Mouse (Mus musculus): ENCODE results near the gene Mpped2. TPM values are rescaled to one million over a fixed set of nuclear protein-coding genes. Genes with fewer than 3 reads are reported as not detected.

The Mpped2 gene
- total and polyA plus RNA-seq, 2 experiments from 2014 or later: 9.4 to 28.3 TPM

DNA sequence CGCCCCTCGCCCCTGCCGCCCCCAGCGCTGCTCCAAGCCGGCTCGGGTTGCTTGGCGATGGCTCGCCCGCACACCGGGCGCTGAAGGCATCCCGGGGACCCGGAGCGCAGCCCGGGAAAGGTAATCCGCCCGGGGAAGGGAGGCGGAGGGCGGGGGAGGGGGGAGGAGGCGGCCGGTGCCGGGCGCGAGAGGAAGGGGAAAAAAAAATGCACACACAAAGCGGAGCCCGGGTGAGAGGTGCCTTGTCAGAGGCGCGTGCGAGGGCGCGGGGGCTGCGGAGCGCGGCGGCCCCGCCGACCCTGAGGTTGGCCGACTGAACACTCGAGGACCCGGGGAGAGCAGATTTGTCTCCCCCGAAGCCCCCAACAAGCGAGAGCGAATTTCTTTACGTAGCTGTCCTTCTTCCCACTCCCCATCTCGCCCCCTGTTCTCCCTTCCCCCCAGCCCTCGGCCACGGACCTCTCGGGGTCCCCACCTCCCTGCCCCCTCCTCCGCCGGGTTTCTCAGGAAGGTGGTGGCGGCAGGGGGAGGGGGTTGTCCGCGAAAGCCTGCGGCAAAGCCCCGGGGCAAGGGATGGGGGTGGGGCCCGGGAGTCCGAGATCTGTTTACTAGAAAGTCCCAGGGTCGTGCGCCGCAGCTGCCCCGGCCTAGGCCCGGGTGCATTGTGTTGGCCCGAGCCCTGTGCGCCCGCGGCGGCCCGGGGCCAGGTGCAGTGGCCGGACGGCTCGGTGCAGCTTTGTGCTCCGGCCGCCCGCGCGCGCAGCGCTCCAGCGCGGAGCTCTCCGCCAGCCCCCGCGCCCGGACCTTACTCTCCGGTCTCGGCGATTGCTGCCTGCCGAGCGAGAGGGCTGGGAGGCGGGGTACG is 865 bp downstream of the Mpped2 start:
- Histone ChIP-seq H3K4me3 (ENCODE audit: low read depth, low read length) (peak overlapping the region; percentile 78), H3K36me3 (replicated peaks; ENCODE audit: control insufficient read depth, insufficient read depth, low read length) (no peaks in the 10 kb centered on the region), H3K27ac (ENCODE audit: low read depth) (peak overlapping the region; percentile 80), H3K9me3 (replicated peaks; ENCODE audit: control insufficient read depth, low read length) (no peaks in the 10 kb centered on the region), H3K9ac (replicated peaks; ENCODE audit: low read depth, low read length) (peak overlapping the region; percentile 80), H3K4me2 (ENCODE audit: low read depth, low read length) (peak overlapping the region; percentile 94), H3K27me3 (ENCODE audit: control insufficient read depth, insufficient read depth, low read length) (peaks cover 11% of the 10 kb centered on the region), H3K4me1 (ENCODE audit: control insufficient read depth, insufficient read depth) (0 out of 2 replicates have a peak, but pooled peaks cover 3% of the 10 kb centered on the region)
- WGBS: under 1% methylated on average over 69 of the region's 91 CpGs
- TF ChIP-seq CTCF (IDR thresholded peaks at IDR 0.05; ENCODE audit: low read depth) (no peak), EP300 (IDR thresholded peaks at IDR 0.05; ENCODE audit: low read depth) (no peak)
- ATAC-seq (ENCODE audit: insufficient read depth, low read depth) (peak; percentile 65), DNase-seq (ENCODE audit: low spot score) (peak; percentile 44)

DNA sequence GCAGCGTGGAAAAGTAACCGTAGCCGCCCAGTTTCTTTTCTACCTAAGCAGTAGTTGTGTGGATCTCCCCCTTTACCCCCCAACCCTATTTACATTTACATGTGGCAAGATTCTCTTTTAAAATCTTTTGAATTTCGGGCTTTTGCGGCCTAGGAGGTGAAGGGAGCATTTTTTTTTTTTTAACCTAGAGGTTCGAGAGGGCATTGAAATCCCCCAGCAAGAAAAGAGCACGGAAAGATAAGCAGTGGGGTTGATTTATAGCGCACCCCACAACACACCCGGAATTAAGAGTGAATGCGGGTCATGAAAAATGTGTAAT is 1.5 kb downstream of the Mpped2 start:
- Histone ChIP-seq H3K9ac (replicated peaks; ENCODE audit: low read depth, low read length) (peak overlapping the region; percentile 80), H3K9me3 (replicated peaks; ENCODE audit: control insufficient read depth, low read length) (no peaks in the 10 kb centered on the region), H3K4me1 (ENCODE audit: control insufficient read depth, insufficient read depth) (0 out of 2 replicates have a peak, but pooled peaks cover 3% of the 10 kb centered on the region), H3K4me2 (ENCODE audit: low read depth, low read length) (peak overlapping the region; percentile 94), H3K36me3 (replicated peaks; ENCODE audit: control insufficient read depth, insufficient read depth, low read length) (no peaks in the 10 kb centered on the region), H3K27me3 (ENCODE audit: control insufficient read depth, insufficient read depth, low read length) (peaks cover 11% of the 10 kb centered on the region), H3K27ac (ENCODE audit: low read depth) (peak overlapping the region; percentile 80), H3K4me3 (ENCODE audit: low read depth, low read length) (peak overlapping the region; percentile 78)
- DNase-seq (ENCODE audit: low spot score): no peak
- no peak for TF ChIP-seq CTCF (IDR thresholded peaks at IDR 0.05; ENCODE audit: low read depth)
- no peak for TF ChIP-seq EP300 (IDR thresholded peaks at IDR 0.05; ENCODE audit: low read depth)
- no peak for ATAC-seq (ENCODE audit: insufficient read depth, low read depth)
- 1% methylated on average over 10 of the region's 10 CpGs for WGBS

DNA sequence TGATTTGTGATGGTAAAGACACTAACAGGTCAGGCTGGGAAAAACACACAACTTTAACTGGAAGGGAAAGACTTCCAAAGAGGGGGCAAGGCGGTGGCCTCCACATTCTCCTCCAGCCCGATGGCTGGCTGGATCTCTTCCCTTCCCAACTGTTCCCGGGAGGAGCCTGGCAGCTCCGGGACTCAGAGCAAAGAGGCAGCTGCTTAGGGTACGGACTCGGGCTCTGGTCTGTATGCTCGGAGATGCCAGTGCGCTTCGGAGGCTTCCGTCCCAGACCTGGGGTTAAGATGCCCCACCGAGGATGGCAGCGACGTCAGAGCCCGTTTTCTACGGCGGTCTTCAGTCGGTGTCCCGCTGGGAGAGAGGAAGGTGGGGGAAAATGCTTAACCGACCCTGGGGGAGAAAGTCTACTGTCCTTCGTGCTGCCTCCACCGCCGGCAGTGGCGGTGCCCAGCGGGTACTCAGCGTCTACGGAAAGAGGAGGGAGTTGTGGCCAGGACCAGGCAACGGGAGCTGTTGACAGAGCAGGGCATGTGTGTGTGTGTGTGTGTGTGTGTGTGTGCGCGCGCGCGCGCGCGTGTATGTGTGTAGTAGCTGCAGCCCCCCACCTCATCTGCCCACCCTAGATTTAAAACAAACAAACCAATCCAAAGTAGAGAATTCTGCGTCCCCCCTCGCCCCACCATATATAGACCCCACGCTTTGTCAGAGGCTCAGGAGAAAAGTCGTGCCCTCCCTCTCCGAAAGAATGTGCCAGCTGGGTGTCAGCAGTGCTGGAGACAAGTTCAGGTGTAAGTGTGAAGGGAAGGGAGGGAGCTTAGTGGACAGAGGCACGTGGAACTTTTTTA is 2.0 kb downstream of the Mpped2 start:
- H3K27me3 ChIP-seq (ENCODE audit: control insufficient read depth, insufficient read depth, low read length): peaks cover 11% of the 10 kb centered on the region
- H3K36me3 ChIP-seq (replicated peaks; ENCODE audit: control insufficient read depth, insufficient read depth, low read length): no peaks in the 10 kb centered on the region
- H3K9me3 ChIP-seq (replicated peaks; ENCODE audit: control insufficient read depth, low read length): no peaks in the 10 kb centered on the region
- ATAC-seq (ENCODE audit: insufficient read depth, low read depth) (peak; percentile 51), DNase-seq (ENCODE audit: low spot score) (no peak)
- peak overlapping the region; percentile 94 for H3K4me2 ChIP-seq (ENCODE audit: low read depth, low read length)
- peak overlapping the region; percentile 80 for H3K27ac ChIP-seq (ENCODE audit: low read depth)
- 1% methylated on average over 39 of the region's 41 CpGs for WGBS
- H3K9ac ChIP-seq (replicated peaks; ENCODE audit: low read depth, low read length): peak overlapping the region; percentile 80
- H3K4me3 ChIP-seq (ENCODE audit: low read depth, low read length): peak overlapping the region; percentile 78
- H3K4me1 ChIP-seq (ENCODE audit: control insufficient read depth, insufficient read depth): 0 out of 2 replicates have a peak, but pooled peaks cover 3% of the 10 kb centered on the region
- TF ChIP-seq CTCF (IDR thresholded peaks at IDR 0.05; ENCODE audit: low read depth): no peak
- TF ChIP-seq EP300 (IDR thresholded peaks at IDR 0.05; ENCODE audit: low read depth): no peak

DNA sequence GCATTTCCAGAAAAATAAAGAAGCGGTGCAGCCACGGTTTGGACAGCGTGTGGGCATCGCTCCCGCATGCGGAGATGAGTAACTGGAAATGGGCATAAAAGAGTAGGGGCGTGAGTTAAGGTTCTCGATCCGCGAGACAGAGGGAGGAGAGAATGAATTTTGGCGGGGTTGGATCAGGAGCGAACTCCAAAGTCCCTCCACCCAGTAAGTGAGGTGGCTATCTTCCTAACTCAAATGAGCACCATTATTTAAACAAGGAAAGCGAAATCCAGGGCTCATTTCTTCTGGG is 2.6 kb downstream of the Mpped2 start:
- Histone ChIP-seq H3K4me2 (ENCODE audit: low read depth, low read length) (peak overlapping the region; percentile 94), H3K36me3 (replicated peaks; ENCODE audit: control insufficient read depth, insufficient read depth, low read length) (no peaks in the 10 kb centered on the region), H3K9me3 (replicated peaks; ENCODE audit: control insufficient read depth, low read length) (no peaks in the 10 kb centered on the region), H3K9ac (replicated peaks; ENCODE audit: low read depth, low read length) (peak overlapping the region; percentile 80; the same call in 1 of the 2 replicates), H3K27ac (ENCODE audit: low read depth) (no peak overlapping the region), H3K4me3 (ENCODE audit: low read depth, low read length) (peak overlapping the region; percentile 78), H3K4me1 (ENCODE audit: control insufficient read depth, insufficient read depth) (0 out of 2 replicates have a peak, but pooled peaks cover 3% of the 10 kb centered on the region), H3K27me3 (ENCODE audit: control insufficient read depth, insufficient read depth, low read length) (peaks cover 11% of the 10 kb centered on the region)
- no peak; the same call in 1 of the 2 replicates for ATAC-seq (ENCODE audit: insufficient read depth, low read depth)
- no peak for DNase-seq (ENCODE audit: low spot score)
- 7% methylated on average over 13 of the region's 13 CpGs for WGBS
- no peak for TF ChIP-seq CTCF (IDR thresholded peaks at IDR 0.05; ENCODE audit: low read depth)
- TF ChIP-seq EP300 (IDR thresholded peaks at IDR 0.05; ENCODE audit: low read depth): no peak

DNA sequence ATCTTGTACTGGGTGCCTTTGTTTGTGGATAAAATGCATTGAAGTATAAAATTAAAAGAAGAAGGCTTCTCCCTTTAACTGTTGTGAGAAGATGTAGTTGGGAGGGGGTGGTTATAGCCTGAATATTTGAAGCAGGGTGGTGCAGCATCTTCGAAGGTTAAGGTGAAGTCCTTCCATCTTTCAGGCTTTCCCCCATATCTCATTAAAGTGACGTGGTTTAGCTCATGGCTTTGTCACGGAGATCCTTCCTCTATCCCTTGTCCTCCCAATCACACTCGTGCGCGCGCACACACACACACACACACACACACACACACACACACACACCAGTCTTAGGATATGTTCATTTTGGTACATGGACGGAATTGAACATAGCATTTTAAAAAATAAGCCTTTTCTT is 3.3 kb downstream of the Mpped2 start:
- 86% methylated on average over 8 of the region's 8 CpGs for WGBS
- no peak overlapping the region for H3K9ac ChIP-seq (replicated peaks; ENCODE audit: low read depth, low read length)

More for the DNA sequence above, 3.3 kb downstream of the Mpped2 start:
- Histone ChIP-seq H3K27ac (ENCODE audit: low read depth) (no peak overlapping the region), H3K4me3 (ENCODE audit: low read depth, low read length) (no peak overlapping the region), H3K27me3 (ENCODE audit: control insufficient read depth, insufficient read depth, low read length) (peaks cover 11% of the 10 kb centered on the region), H3K4me1 (ENCODE audit: control insufficient read depth, insufficient read depth) (0 out of 2 replicates have a peak, but pooled peaks cover 3% of the 10 kb centered on the region), H3K9me3 (replicated peaks; ENCODE audit: control insufficient read depth, low read length) (no peaks in the 10 kb centered on the region), H3K36me3 (replicated peaks; ENCODE audit: control insufficient read depth, insufficient read depth, low read length) (no peaks in the 10 kb centered on the region), H3K4me2 (ENCODE audit: low read depth, low read length) (peak overlapping the region; percentile 94; the same call in 1 of the 2 replicates)
- TF ChIP-seq EP300 (IDR thresholded peaks at IDR 0.05; ENCODE audit: low read depth) (no peak), CTCF (IDR thresholded peaks at IDR 0.05; ENCODE audit: low read depth) (no peak)
- DNase-seq (ENCODE audit: low spot score) (no peak), ATAC-seq (ENCODE audit: insufficient read depth, low read depth) (no peak)
